Mouse (Mus musculus): ENCODE measurements at regions not wholly inside any gene's neighbourhood (a gene's known extent, or its start where the extent isn't known, plus 50 kb on each side); places are given as distances from the start of the nearest gene placed in this dataset.

GRCm38 (mm10) chr19:59630095-59630494, 171.9 kb downstream of the Emx2 start:
- no peak overlapping the region for H3K27ac ChIP-seq (ENCODE audit: low read length)
- no peaks in the 10 kb centered on the region for H3K36me3 ChIP-seq (ENCODE audit: control insufficient read depth, insufficient read depth)
- no peak for ATAC-seq
- peaks cover 8% of the 10 kb centered on the region for H3K4me1 ChIP-seq (replicated peaks; ENCODE audit: control insufficient read depth, insufficient read depth, low read length)
- H3K9ac ChIP-seq (replicated peaks; ENCODE audit: low read depth, low read length), result no peak overlapping the region
- H3K4me3 ChIP-seq (replicated peaks; ENCODE audit: low read length), result no peak overlapping the region
- WGBS, result 54% methylated on average over 8 of the region's 8 CpGs
- no peaks in the 10 kb centered on the region for H3K9me3 ChIP-seq (ENCODE audit: control insufficient read depth, low read length)
- H3K4me2 ChIP-seq (ENCODE audit: low read length), result no peak overlapping the region
- no peaks in the 10 kb centered on the region for H3K27me3 ChIP-seq (replicated peaks; ENCODE audit: control insufficient read depth, insufficient read depth, low read length)

DNA sequence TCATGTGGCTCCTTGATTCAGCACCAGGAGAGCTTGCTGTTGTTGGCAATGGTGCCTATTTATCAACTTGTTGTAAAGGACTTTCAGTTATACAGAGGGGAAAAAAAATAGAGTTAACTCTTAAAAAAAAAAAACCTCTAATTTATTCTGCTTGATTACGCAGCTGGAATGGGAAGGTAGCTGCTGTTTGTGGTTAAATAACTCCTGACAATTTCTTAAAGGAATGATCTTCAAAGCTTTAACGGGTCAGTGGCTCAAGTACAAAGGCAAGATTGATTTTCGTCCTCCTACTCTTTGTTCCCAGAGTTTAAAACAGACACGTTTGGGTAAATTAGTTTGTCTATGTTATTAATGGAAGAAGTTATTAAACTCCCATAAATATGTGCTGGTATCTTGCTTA, 172.5 kb downstream of the Emx2 start:
- H3K4me3 ChIP-seq (replicated peaks; ENCODE audit: low read length), result no peak overlapping the region
- no peaks in the 10 kb centered on the region for H3K27me3 ChIP-seq (replicated peaks; ENCODE audit: control insufficient read depth, insufficient read depth, low read length)
- peaks cover 8% of the 10 kb centered on the region for H3K4me1 ChIP-seq (replicated peaks; ENCODE audit: control insufficient read depth, insufficient read depth, low read length)
- H3K27ac ChIP-seq (ENCODE audit: low read length), result no peak overlapping the region
- H3K9ac ChIP-seq (replicated peaks; ENCODE audit: low read depth, low read length), result no peak overlapping the region
- no peak overlapping the region for H3K4me2 ChIP-seq (ENCODE audit: low read length)
- ATAC-seq, result no peak
- no peaks in the 10 kb centered on the region for H3K9me3 ChIP-seq (ENCODE audit: control insufficient read depth, low read length)
- 14% methylated on average over 4 of the region's 4 CpGs for WGBS
- no peaks in the 10 kb centered on the region for H3K36me3 ChIP-seq (ENCODE audit: control insufficient read depth, insufficient read depth)

DNA sequence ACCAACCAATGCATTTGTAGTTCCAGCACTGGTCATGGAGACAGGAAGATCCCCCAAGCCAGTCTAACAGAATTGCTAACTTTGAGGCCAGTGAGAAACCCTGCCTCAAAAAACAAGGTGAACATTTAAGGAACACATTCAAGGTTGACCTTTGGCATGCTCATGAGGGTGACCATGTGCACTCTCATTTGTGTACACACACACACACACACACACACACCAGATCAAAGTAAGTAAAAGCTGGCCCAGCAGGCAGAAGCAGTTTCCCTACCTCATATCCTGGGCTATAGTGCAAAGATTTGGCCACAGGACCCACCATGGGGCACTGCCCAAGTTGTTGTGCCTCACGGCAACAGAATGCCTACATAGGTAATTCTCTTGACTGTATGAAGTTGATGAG, 173.4 kb downstream of the Emx2 start:
- Histone ChIP-seq H3K4me3 (replicated peaks; ENCODE audit: low read length) (no peak overlapping the region), H3K9me3 (ENCODE audit: control insufficient read depth, low read length) (no peaks in the 10 kb centered on the region), H3K4me1 (replicated peaks; ENCODE audit: control insufficient read depth, insufficient read depth, low read length) (peaks cover 8% of the 10 kb centered on the region), H3K27ac (ENCODE audit: low read length) (no peak overlapping the region), H3K4me2 (ENCODE audit: low read length) (no peak overlapping the region), H3K9ac (replicated peaks; ENCODE audit: low read depth, low read length) (no peak overlapping the region), H3K36me3 (ENCODE audit: control insufficient read depth, insufficient read depth) (no peaks in the 10 kb centered on the region), H3K27me3 (replicated peaks; ENCODE audit: control insufficient read depth, insufficient read depth, low read length) (no peaks in the 10 kb centered on the region)
- ATAC-seq, result no peak
- WGBS, result 81% methylated on average over 1 of the region's 1 CpGs

DNA sequence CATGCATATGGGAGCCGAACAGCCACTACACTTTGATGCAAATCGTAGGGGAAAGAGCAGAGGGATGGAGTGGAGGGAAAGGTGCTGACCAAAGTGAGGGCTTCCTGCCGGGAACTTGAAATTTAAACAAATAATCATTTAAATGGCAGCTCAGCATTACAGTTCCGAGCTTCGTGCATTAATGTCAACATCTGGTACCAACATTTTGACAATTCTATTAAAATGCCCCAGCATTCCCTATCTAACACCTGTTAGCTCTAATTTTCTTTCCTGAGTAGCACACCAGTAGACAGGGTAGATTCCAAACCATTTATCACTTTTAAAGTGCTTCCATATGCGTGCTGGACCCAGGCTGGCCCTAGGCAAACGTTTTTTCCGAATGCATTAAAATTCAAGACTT, 178.1 kb downstream of the Emx2 start:
- Histone ChIP-seq H3K27ac (ENCODE audit: low read length) (no peak overlapping the region), H3K36me3 (ENCODE audit: control insufficient read depth, insufficient read depth) (no peaks in the 10 kb centered on the region), H3K27me3 (replicated peaks; ENCODE audit: control insufficient read depth, insufficient read depth, low read length) (no peaks in the 10 kb centered on the region), H3K4me1 (replicated peaks; ENCODE audit: control insufficient read depth, insufficient read depth, low read length) (peaks cover 8% of the 10 kb centered on the region), H3K4me3 (replicated peaks; ENCODE audit: low read length) (no peak overlapping the region), H3K9ac (replicated peaks; ENCODE audit: low read depth, low read length) (no peak overlapping the region), H3K9me3 (ENCODE audit: control insufficient read depth, low read length) (no peaks in the 10 kb centered on the region), H3K4me2 (ENCODE audit: low read length) (no peak overlapping the region)
- ATAC-seq, result no peak
- WGBS, result 73% methylated on average over 8 of the region's 8 CpGs

DNA sequence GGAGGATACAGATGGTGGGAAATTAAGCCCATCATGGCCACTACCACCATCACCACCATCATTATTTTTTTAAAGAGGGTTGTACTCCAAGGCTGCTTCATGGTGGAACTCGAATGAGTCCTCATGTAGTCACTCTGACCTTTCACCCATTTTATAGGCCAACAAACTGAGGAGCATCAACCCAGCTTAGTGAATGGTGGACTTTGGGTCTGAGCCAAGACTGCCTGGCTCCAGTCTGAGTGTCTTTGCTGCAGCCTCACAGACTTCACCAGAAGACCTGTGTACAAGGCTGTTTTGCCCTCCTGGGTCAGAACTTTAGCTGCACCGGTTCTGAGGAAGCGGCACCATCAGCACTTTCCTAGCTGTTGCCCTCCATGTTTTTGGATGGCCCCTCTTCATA, 184.4 kb downstream of the Emx2 start:
- Histone ChIP-seq H3K9ac (replicated peaks; ENCODE audit: low read depth, low read length) (no peak overlapping the region), H3K27ac (ENCODE audit: low read length) (no peak overlapping the region), H3K4me2 (ENCODE audit: low read length) (no peak overlapping the region), H3K9me3 (ENCODE audit: control insufficient read depth, low read length) (no peaks in the 10 kb centered on the region), H3K4me3 (replicated peaks; ENCODE audit: low read length) (no peak overlapping the region), H3K36me3 (ENCODE audit: control insufficient read depth, insufficient read depth) (no peaks in the 10 kb centered on the region), H3K4me1 (replicated peaks; ENCODE audit: control insufficient read depth, insufficient read depth, low read length) (peaks cover 20% of the 10 kb centered on the region), H3K27me3 (replicated peaks; ENCODE audit: control insufficient read depth, insufficient read depth, low read length) (no peaks in the 10 kb centered on the region)
- no peak for ATAC-seq
- WGBS, result 90% methylated on average over 3 of the region's 3 CpGs

GRCm38 (mm10) chr19:59646231-59646630, 188.1 kb downstream of the Emx2 start:
- Histone ChIP-seq H3K9me3 (ENCODE audit: control insufficient read depth, low read length) (no peaks in the 10 kb centered on the region), H3K4me2 (ENCODE audit: low read length) (no peak overlapping the region), H3K4me3 (replicated peaks; ENCODE audit: low read length) (no peak overlapping the region), H3K36me3 (ENCODE audit: control insufficient read depth, insufficient read depth) (no peaks in the 10 kb centered on the region), H3K9ac (replicated peaks; ENCODE audit: low read depth, low read length) (no peak overlapping the region), H3K4me1 (replicated peaks; ENCODE audit: control insufficient read depth, insufficient read depth, low read length) (peaks cover 12% of the 10 kb centered on the region), H3K27ac (ENCODE audit: low read length) (no peak overlapping the region), H3K27me3 (replicated peaks; ENCODE audit: control insufficient read depth, insufficient read depth, low read length) (no peaks in the 10 kb centered on the region)
- WGBS, result 63% methylated on average over 8 of the region's 8 CpGs
- no peak; the same call in 1 of the 2 replicates for ATAC-seq

DNA sequence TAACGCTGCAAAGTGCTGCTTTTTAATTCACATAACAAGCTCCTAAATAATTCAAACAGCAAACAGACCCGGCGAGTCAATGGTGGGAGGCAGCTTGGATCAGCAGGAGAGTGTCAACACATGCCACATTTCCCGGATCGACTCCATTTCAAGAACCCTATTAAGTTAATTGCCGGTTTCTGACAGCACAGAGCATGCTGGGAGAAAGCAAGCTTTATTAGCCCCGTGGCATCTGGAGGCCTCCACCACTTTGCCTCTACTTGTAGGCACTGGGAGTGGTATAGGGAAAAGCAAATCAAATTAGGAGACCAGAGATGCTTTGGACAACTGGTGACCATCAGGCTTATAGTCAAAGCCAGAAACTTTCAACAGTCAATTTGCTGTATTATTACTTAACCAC, 188.5 kb downstream of the Emx2 start:
- Histone ChIP-seq H3K9me3 (ENCODE audit: control insufficient read depth, low read length) (no peaks in the 10 kb centered on the region), H3K27ac (ENCODE audit: low read length) (no peak overlapping the region), H3K4me3 (replicated peaks; ENCODE audit: low read length) (no peak overlapping the region), H3K36me3 (ENCODE audit: control insufficient read depth, insufficient read depth) (no peaks in the 10 kb centered on the region), H3K4me1 (replicated peaks; ENCODE audit: control insufficient read depth, insufficient read depth, low read length) (peaks cover 12% of the 10 kb centered on the region), H3K4me2 (ENCODE audit: low read length) (no peak overlapping the region), H3K27me3 (replicated peaks; ENCODE audit: control insufficient read depth, insufficient read depth, low read length) (no peaks in the 10 kb centered on the region), H3K9ac (replicated peaks; ENCODE audit: low read depth, low read length) (no peak overlapping the region)
- peak; percentile 92 for ATAC-seq
- WGBS, result 8% methylated on average over 7 of the region's 7 CpGs

DNA sequence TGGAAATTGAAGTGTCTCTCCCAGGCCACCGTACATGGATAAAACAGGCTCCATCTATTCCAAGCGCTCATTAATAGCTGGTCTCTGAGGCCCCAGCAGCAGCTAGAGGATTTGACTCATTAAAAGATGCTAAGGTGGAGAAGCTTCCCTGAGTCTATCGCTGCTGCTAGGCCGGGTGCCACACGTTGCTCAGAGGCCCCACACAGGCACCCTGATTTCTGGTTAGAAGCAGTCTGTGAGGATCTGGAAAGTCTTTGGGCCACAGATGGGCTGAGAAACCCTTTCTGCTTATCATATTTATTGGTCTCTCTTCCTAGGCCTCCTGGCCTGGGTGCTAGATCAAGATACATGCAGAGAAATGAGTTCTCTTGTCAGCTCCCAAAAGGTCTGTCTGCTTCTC, 191.2 kb downstream of the Emx2 start:
- ATAC-seq, result no peak
- WGBS, result 55% methylated on average over 5 of the region's 5 CpGs
- Histone ChIP-seq H3K27me3 (replicated peaks; ENCODE audit: control insufficient read depth, insufficient read depth, low read length) (no peaks in the 10 kb centered on the region; the same call in 1 of the 2 replicates), H3K9me3 (ENCODE audit: control insufficient read depth, low read length) (no peaks in the 10 kb centered on the region), H3K4me1 (replicated peaks; ENCODE audit: control insufficient read depth, insufficient read depth, low read length) (peaks cover 16% of the 10 kb centered on the region), H3K4me3 (replicated peaks; ENCODE audit: low read length) (no peak overlapping the region), H3K9ac (replicated peaks; ENCODE audit: low read depth, low read length) (no peak overlapping the region), H3K27ac (ENCODE audit: low read length) (no peak overlapping the region), H3K36me3 (ENCODE audit: control insufficient read depth, insufficient read depth) (no peaks in the 10 kb centered on the region), H3K4me2 (ENCODE audit: low read length) (no peak overlapping the region)

- peaks cover 16% of the 10 kb centered on the region for H3K4me1 ChIP-seq (replicated peaks; ENCODE audit: control insufficient read depth, insufficient read depth, low read length)
- no peak overlapping the region for H3K9ac ChIP-seq (replicated peaks; ENCODE audit: low read depth, low read length)
- no peak for ATAC-seq
- no peak overlapping the region for H3K4me3 ChIP-seq (replicated peaks; ENCODE audit: low read length)
- 71% methylated on average over 10 of the region's 10 CpGs for WGBS
- no peaks in the 10 kb centered on the region for H3K9me3 ChIP-seq (ENCODE audit: control insufficient read depth, low read length)
- no peak overlapping the region for H3K27ac ChIP-seq (ENCODE audit: low read length)
- no peaks in the 10 kb centered on the region for H3K36me3 ChIP-seq (ENCODE audit: control insufficient read depth, insufficient read depth)
- H3K27me3 ChIP-seq (replicated peaks; ENCODE audit: control insufficient read depth, insufficient read depth, low read length), result no peaks in the 10 kb centered on the region; the same call in 1 of the 2 replicates
- H3K4me2 ChIP-seq (ENCODE audit: low read length), result no peak overlapping the region
These were observed 192.6 kb downstream of the Emx2 start for GRCm38 (mm10) chr19:59650611-59651329.
